Mouse (Mus musculus) G1E (cell line): ENCODE results near the gene Casc1. TPM values are rescaled to one million over a fixed set of nuclear protein-coding genes. Genes with fewer than 3 reads are reported as not detected.
"Not testable (repeated sequence)": the region's sequence is repeated elsewhere in the genome, so short reads cannot be mapped to it uniquely, and the experiment has no call there.

Experiments
- ATAC-seq: 2 replicates; pipeline ENCODE4 v1.8.0; 2016; ENCODE audit warnings: mild to moderate bottlenecking; ENCODE audit not compliant: insufficient number of reproducible peaks, poor library complexity, low FRiP score, severe bottlenecking; ENCODE audit errors: extremely low read depth
- DNase-seq: peaks from one replicate; pipeline ENCODE4 v3.0.0; 2012; ENCODE audit warnings: low spot score
- H3K27me3 ChIP-seq: 2 replicates; pipeline ENCODE4 v1.6.1; 2012; ENCODE audit warnings: mild to moderate bottlenecking, low read length, inconsistent platforms; ENCODE audit not compliant: insufficient read depth
- H3K36me3 ChIP-seq: replicated peaks from 2 replicates; pipeline ENCODE3; 2012; ENCODE audit warnings: mild to moderate bottlenecking, inconsistent platforms
- H3K4me1 ChIP-seq: 2 replicates; pipeline ENCODE4 v1.6.1; 2012; ENCODE audit warnings: low read depth, low read length, inconsistent platforms, mixed read lengths; ENCODE audit not compliant: insufficient read depth
- H3K4me3 ChIP-seq: 2 replicates; pipeline ENCODE4 v1.5.1; 2012; ENCODE audit warnings: low read depth, mild to moderate bottlenecking, inconsistent platforms, low read length, moderate library complexity, mixed read lengths
- H3K9me3 ChIP-seq: replicated peaks from 2 replicates; pipeline ENCODE4 v1.6.1; 2012; ENCODE audit warnings: inconsistent platforms
- CTCF ChIP-seq: IDR thresholded peaks from 2 replicates; pipeline ENCODE4 v1.5.1; 2012; ENCODE audit warnings: low read depth, low read length, inconsistent platforms, mixed read lengths
- GATA1 ChIP-seq: IDR thresholded peaks from 2 replicates; pipeline ENCODE4 v1.6.1; 2012; ENCODE audit warnings: borderline replicate concordance, low read length, inconsistent platforms, mixed read lengths
- GATA2 ChIP-seq: IDR thresholded peaks from 2 replicates; pipeline ENCODE4 v1.6.1; 2012; ENCODE audit warnings: low read depth, low read length, inconsistent platforms, borderline replicate concordance
- POLR2AphosphoS5 ChIP-seq: IDR thresholded peaks from 2 replicates; pipeline ENCODE4 v1.6.1; 2012; ENCODE audit warnings: low read depth, low read length, inconsistent platforms; ENCODE audit not compliant: insufficient replicate concordance
- TAL1 ChIP-seq: conservative IDR thresholded peaks from 2 replicates; pipeline ENCODE4 v1.6.1; 2012; ENCODE audit warnings: low read depth, low read length, inconsistent platforms, mixed read lengths
- polyA plus RNA-seq: library from polyadenylated mRNA; stranded (reverse); fragments of >175 nt; gene quantifications from 2 replicates; pipeline ENCODE4 v1.2.3, GENCODE M21; 2012
- total RNA-seq, 2 experiments: library from RNA; stranded (forward) in 1 of 2; stranded (reverse) in 1 of 2; fragments of 200-1000 nt in 1 of 2; fragments of >200 nt in 1 of 2; fragmentation: Nextera tagmentation in 1 of 2; gene quantifications; 2 replicates each; pipeline ENCODE4 v1.2.3; 2014 to 2017

Casc1 gene
- total and polyA plus RNA-seq, 3 experiments: 0.60 to 0.71 TPM; not detected in 1

DNA sequence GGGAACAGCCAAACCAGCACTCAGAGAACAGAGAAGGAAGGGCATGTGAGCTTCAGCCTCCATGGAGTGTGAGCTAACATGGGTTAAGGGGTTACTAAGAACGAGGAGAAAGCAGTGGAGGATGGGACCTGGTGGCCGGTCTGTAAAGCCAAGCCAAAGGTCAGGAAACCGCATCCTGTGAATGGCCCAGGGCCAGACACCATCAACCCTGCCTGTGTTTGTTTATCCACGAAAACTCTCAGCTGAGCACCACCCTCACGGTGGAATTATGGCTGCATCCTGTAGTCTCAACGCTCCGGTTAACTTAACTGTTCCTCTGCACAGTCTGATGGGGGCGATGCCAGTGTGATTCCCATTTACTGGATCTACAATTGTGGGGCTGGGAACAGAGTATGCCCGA, 75.0 kb downstream of the Casc1 start:
- H3K27me3 ChIP-seq: no peaks in the 10 kb centered on the region
- DNase-seq (no peak), ATAC-seq (no peak)
- no peak for TF ChIP-seq GATA2
- TF ChIP-seq CTCF: no peak
- no peak for TF ChIP-seq TAL1
- no peak for TF ChIP-seq POLR2AphosphoS5
- no peak for TF ChIP-seq GATA1
- peaks cover 58% of the 10 kb centered on the region for H3K9me3 ChIP-seq
- no peak overlapping the region for H3K4me3 ChIP-seq
- no peaks in the 10 kb centered on the region for H3K4me1 ChIP-seq
- H3K36me3 ChIP-seq: no peaks in the 10 kb centered on the region

DNA sequence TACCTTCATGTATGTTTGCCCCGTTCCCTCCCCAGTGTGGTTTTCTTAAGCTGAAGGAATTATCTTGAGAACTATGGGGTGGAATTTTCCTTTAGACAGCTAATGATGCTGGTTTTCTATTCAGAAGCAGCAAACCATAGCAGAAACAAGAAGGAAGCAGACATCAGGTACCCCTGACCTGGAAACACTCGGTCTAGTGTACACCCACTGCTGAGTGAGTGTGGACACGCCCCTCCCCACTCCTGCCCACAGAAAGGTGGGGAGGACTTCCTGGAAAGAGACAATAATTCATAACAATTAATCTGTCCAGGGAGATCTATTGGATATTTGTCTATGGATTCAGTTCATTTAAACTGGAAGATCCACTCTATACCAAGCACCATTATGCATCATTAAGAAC, 75.5 kb downstream of the Casc1 start:
- H3K36me3 ChIP-seq: no peaks in the 10 kb centered on the region
- no peak for TF ChIP-seq GATA2
- no peak for TF ChIP-seq POLR2AphosphoS5
- TF ChIP-seq GATA1: no peak
- no peak for TF ChIP-seq CTCF
- TF ChIP-seq TAL1: no peak
- ATAC-seq: no peak

DNA sequence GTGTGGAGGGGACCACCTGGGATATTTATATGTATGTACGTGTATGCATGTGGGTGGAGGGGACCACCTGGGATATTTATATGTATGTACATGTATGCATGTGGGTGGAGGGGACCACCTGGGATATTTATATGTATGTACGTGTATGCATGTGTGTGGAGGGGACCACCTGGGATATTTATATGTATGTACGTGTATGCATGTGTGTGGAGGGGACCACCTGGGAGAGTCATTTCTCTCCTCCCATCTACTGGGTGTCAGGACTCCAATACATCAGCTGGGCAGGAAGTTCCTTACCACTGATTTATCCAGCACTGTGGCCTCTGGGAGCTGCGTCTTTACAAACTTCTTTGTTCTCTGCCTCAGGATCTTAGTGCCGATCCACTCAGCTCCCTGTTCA, 77.8 kb downstream of the Casc1 start:
- not testable (repeated sequence) for H3K36me3 ChIP-seq, ATAC-seq, H3K4me1 ChIP-seq, H3K27me3 ChIP-seq, H3K4me3 ChIP-seq, DNase-seq
- H3K9me3 ChIP-seq: peaks cover 45% of the 10 kb centered on the region

More for the DNA sequence above, 75.5 kb downstream of the Casc1 start:
- no peak for DNase-seq
- Histone ChIP-seq H3K4me3 (no peak overlapping the region), H3K27me3 (no peaks in the 10 kb centered on the region), H3K4me1 (no peaks in the 10 kb centered on the region), H3K9me3 (peaks cover 53% of the 10 kb centered on the region)

DNA sequence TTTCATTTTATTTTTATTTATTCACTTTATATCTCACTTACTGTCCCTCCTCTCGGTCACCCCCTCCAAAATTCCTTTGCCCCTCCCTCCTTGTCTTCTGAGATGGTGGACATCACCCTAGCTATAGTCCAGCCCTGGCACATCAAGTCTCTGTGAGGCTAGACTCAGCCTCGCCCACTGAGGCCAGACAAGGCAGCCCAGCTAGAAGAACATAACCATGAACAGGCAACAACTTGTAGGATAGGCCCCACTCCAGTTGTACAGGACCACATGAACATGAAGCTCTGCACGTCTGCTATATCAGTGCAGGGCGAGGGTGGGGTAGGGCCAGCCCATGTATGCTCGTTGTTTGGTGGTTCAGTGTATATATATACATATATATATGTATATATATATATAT, 78.8 kb downstream of the Casc1 start:
- no peaks in the 10 kb centered on the region for H3K36me3 ChIP-seq
- DNase-seq: no peak

DNA sequence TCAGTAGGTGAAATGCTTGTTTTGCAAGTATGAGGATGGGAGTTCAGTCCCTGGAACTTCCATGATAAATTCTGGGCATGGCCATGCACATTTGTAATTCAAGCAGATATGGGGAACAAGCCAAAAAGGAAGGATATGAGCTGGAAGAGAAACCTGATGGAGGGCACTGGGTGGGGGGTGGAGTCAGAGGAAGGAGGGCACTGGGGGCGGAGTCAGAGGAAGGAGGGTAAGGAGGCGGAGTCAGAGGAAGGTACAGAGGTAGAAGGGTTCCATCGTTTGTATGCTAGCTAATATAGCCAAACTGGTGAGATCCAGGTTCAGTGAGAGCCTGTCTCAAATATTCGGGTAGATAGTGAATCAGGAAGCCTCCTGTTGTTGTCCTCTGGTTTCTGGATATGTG, 81.2 kb downstream of the Casc1 start:
- no peaks in the 10 kb centered on the region for H3K36me3 ChIP-seq
- TF ChIP-seq POLR2AphosphoS5: no peak
- TF ChIP-seq GATA1: no peak
- no peak for TF ChIP-seq GATA2
- no peak for TF ChIP-seq CTCF
- TF ChIP-seq TAL1: no peak
- peaks cover 38% of the 10 kb centered on the region for H3K9me3 ChIP-seq
- ATAC-seq (no peak), DNase-seq (no peak)
- no peaks in the 10 kb centered on the region for H3K27me3 ChIP-seq
- H3K4me3 ChIP-seq: no peak overlapping the region
- H3K4me1 ChIP-seq: no peaks in the 10 kb centered on the region

More for the DNA sequence above, 78.8 kb downstream of the Casc1 start:
- H3K4me3 ChIP-seq: no peak overlapping the region
- no peaks in the 10 kb centered on the region for H3K27me3 ChIP-seq
- TF ChIP-seq GATA1 (no peak), CTCF (no peak), POLR2AphosphoS5 (no peak), TAL1 (no peak), GATA2 (no peak)
- no peak for ATAC-seq
- H3K4me1 ChIP-seq: no peaks in the 10 kb centered on the region
- H3K9me3 ChIP-seq: peaks cover 41% of the 10 kb centered on the region

DNA sequence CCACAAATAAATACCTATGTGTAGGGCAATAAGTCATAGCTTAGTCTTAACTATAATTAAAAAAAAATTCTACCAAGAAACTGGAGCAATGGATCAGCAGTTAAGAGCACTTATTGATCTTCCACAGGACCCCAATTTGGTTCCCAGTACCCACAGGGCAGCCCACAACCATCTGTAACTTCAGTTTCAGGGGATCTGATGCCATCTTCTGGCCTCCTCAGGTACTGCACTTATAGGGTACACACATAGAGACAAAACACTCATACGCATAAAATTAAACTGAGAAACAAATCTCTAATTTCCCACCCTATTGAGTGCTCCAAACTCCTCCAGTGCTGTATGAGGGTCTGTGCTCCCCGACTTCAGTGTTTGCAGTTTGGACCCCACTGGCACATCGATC, 83.2 kb downstream of the Casc1 start:
- peaks cover 32% of the 10 kb centered on the region for H3K9me3 ChIP-seq
- no peaks in the 10 kb centered on the region for H3K36me3 ChIP-seq
- H3K4me1 ChIP-seq: no peaks in the 10 kb centered on the region
- no peak for TF ChIP-seq TAL1
- TF ChIP-seq GATA2: no peak
- TF ChIP-seq POLR2AphosphoS5: no peak
- TF ChIP-seq GATA1: no peak
- TF ChIP-seq CTCF: no peak
- no peaks in the 10 kb centered on the region for H3K27me3 ChIP-seq
- no peak overlapping the region for H3K4me3 ChIP-seq
- no peak for DNase-seq
- no peak for ATAC-seq

DNA sequence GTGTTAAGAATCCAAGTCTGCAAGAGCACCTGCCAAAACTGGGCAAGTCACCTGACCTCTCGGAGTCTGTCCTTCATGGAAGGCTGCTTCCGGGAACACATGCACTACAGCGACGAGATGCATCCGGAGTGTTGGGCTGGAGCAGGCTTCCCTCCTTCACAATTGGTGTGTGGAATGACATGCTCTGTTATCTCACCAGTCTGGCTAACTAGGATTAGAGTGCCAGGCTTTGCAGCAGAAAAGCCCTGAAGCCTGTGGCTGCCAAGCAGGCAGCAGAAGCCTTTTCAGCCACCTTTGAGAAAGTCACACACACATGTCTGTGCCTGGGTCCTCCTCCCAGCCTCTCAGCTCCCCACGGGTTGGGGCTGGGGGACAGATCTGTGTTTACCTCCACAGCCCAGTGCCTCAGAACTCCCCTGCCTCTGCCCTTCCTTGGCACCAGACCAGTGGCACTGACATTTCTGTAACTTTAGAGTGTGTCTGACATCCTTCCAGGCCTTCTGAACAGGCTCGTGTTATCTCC, 85.2 kb downstream of the Casc1 start:
- TF ChIP-seq TAL1 (no peak), GATA1 (no peak), GATA2 (no peak), POLR2AphosphoS5 (no peak), CTCF (no peak)
- DNase-seq (no peak), ATAC-seq (no peak)
- no peaks in the 10 kb centered on the region for H3K4me1 ChIP-seq
- peaks cover 40% of the 10 kb centered on the region for H3K9me3 ChIP-seq
- H3K4me3 ChIP-seq: no peak overlapping the region
- H3K36me3 ChIP-seq: no peaks in the 10 kb centered on the region
- no peaks in the 10 kb centered on the region for H3K27me3 ChIP-seq

Other genes with a start within 250 kb of the Casc1 start
- not detected in 2 replicates for gene Bcat1, start 134.8 kb downstream of the Casc1 start, total RNA-seq (2014; fragmentation: Nextera tagmentation)
- 0.11 and 0.17 TPM in 2 replicates for gene Bcat1, start 134.8 kb downstream of the Casc1 start, total RNA-seq (2017)
- gene Bcat1, start 134.8 kb downstream of the Casc1 start, polyA plus RNA-seq: not detected in 2 replicates
- not detected in 2 replicates for gene Lrmp, start 95.4 kb downstream of the Casc1 start, total RNA-seq (2014; fragmentation: Nextera tagmentation)
- gene Lrmp, start 95.4 kb downstream of the Casc1 start, total RNA-seq (2017): 0.05 and 0.17 TPM in 2 replicates
- gene Lrmp, start 95.4 kb downstream of the Casc1 start, polyA plus RNA-seq: 0.04 TPM in 1 of 2 replicates, not detected in the other
- 22.2 and 25.6 TPM in 2 replicates for gene Etfrf1, start 129 bp upstream of the Casc1 start, total RNA-seq (2014; fragmentation: Nextera tagmentation)
- gene Etfrf1, start 129 bp upstream of the Casc1 start, total RNA-seq (2017): 39.0 and 47.8 TPM in 2 replicates
- 1.1 and 1.5 TPM in 2 replicates for gene Etfrf1, start 129 bp upstream of the Casc1 start, polyA plus RNA-seq
- 44.8 and 52.3 TPM in 2 replicates for gene Kras, start 39.2 kb upstream of the Casc1 start, total RNA-seq (2014; fragmentation: Nextera tagmentation)
- gene Kras, start 39.2 kb upstream of the Casc1 start, total RNA-seq (2017): 14.5 and 15.8 TPM in 2 replicates
- 27.2 and 45.7 TPM in 2 replicates for gene Kras, start 39.2 kb upstream of the Casc1 start, polyA plus RNA-seq